Mouse (Mus musculus): Measurements from ENCODE around the gene Haao. TPM values are rescaled to one million over a fixed set of nuclear protein-coding genes. Genes with fewer than 3 reads are reported as not detected.

Gene Haao
- polyA plus RNA-seq, 1 experiment from 2014 or later, result 0.89 TPM

- Histone ChIP-seq H3K36me3 (no peaks in the 10 kb centered on the region), H3K9me3 (no peaks in the 10 kb centered on the region), H3K27ac (no peak overlapping the region), H3K4me1 (0 out of 2 replicates have a peak, but pooled peaks cover 5% of the 10 kb centered on the region), H3K9ac (no peak overlapping the region), H3K27me3 (no peaks in the 10 kb centered on the region), H3K4me2 (no peak overlapping the region), H3K4me3 (no peak overlapping the region)
- ATAC-seq (ENCODE audit: borderline replicate concordance, extremely low read depth, low FRiP score, low TSS enrichment), result no peak
- WGBS, result 71% methylated on average over 12 of the region's 12 CpGs
Measured at GRCm38 (mm10) chr17:83849081-83849675, 1.4 kb upstream of the Haao start.

DNA sequence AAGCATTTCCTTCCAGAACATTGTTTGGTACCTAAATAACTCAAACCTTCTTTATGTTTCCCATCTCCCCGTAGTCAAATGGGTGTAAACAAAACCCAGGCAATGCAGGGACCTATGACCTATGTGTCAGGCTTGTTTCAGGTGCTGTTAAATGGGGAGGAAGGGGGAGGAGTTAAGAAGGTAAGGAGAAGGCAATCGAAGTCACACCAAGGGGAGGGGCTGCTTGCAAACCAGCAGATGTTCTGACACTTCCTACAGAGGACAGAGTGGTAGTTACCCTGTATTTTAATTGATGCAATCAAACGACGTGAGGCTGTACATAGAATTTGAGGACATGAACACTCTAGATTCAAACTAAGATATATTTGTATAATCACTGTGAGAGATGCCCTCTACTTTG, 719 bp upstream of the Haao start:
- H3K9me3 ChIP-seq, result no peaks in the 10 kb centered on the region
- WGBS, result 31% methylated on average over 4 of the region's 4 CpGs
- no peak overlapping the region for H3K27ac ChIP-seq
- no peaks in the 10 kb centered on the region for H3K36me3 ChIP-seq
- H3K4me2 ChIP-seq, result no peak overlapping the region
- H3K4me3 ChIP-seq, result no peak overlapping the region
- ATAC-seq (ENCODE audit: borderline replicate concordance, extremely low read depth, low FRiP score, low TSS enrichment), result no peak
- no peaks in the 10 kb centered on the region for H3K27me3 ChIP-seq
- H3K4me1 ChIP-seq, result 0 out of 2 replicates have a peak, but pooled peaks cover 3% of the 10 kb centered on the region
- no peak overlapping the region for H3K9ac ChIP-seq

DNA sequence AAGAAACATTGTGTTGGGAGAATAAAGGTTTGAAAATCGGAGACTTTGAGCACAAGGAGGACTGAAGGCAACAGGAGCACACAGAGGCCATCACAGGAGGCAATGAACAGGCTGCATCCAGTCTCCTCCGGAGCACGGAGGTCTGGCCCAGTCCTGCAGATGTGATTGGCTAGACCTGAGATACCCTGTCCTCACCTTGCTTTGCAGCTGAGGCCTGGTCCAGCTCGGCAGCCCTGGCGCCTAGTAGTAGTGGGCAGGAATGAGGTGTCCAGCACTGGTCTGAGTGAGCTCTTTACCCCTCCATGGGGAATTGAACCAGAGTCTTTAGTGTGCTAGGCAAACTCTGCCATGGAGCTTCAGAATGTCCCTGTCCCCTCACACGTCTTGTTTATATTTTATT, 663 bp downstream of the Haao start:
- no peak for ATAC-seq (ENCODE audit: borderline replicate concordance, extremely low read depth, low FRiP score, low TSS enrichment)
- Histone ChIP-seq H3K4me2 (no peak overlapping the region), H3K4me3 (no peak overlapping the region), H3K27me3 (no peaks in the 10 kb centered on the region), H3K9me3 (no peaks in the 10 kb centered on the region), H3K36me3 (no peaks in the 10 kb centered on the region), H3K9ac (no peak overlapping the region), H3K4me1 (0 out of 2 replicates have a peak, but pooled peaks cover 3% of the 10 kb centered on the region), H3K27ac (no peak overlapping the region)
- WGBS, result 83% methylated on average over 6 of the region's 6 CpGs

DNA sequence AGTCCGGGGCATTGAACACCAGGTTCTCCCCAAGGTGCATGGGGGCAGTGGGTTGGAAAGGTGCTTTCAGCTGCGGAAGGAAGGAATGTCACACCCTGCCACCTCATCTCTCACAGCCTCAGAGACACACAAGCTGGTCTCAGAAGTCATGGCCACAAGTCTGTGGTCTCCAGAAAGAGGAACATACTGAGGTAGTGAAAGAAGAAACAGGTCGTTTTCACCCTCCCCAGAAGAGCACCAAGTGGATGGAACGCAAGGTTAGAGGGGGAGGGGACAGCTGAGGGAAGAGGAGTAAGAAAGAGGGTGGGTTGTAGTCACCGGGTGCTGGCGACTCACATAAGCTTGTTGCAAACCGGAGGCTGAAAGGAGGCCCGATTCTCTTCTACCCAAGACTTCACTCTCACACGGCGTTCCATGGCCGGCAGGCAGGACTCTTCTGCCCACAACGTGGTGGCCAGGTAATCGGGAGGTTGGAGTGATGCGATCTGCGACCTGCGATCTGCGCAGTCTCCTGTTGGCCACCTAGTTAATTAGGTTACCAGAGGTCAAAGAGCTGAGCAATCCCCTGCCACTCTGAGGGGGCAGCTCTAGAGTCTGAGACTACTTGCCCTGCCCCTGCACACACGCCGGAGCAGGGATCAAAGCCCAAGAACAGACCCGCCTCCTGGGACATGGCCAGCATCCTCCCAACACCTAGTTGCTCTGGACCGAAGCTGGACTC, 1.3 kb downstream of the Haao start:
- Histone ChIP-seq H3K4me3 (no peak overlapping the region), H3K9me3 (no peaks in the 10 kb centered on the region), H3K4me2 (no peak overlapping the region), H3K36me3 (no peaks in the 10 kb centered on the region), H3K9ac (no peak overlapping the region), H3K27ac (no peak overlapping the region), H3K27me3 (no peaks in the 10 kb centered on the region), H3K4me1 (0 out of 2 replicates have a peak, but pooled peaks cover 3% of the 10 kb centered on the region)
- ATAC-seq (ENCODE audit: borderline replicate concordance, extremely low read depth, low FRiP score, low TSS enrichment), result no peak
- 76% methylated on average over 21 of the region's 21 CpGs for WGBS

DNA sequence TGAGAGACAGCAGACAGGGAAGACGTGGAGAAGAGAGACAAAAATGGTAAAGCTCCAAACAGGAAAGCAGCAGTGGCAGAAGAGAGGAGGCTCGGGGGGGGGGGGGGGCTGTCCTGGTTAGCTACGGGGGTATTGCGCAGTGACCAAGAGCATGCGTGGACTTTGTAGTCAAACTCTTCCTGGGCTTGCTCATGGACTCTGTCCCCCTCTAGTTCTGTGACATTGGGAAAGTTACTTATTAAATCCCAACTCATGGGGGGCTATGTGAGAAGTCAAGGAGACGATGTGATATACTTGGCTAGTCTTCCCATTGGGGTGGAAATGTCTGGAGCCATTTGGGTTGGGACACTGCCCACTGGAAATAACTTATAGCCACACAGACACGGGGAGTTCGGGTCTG, 2.2 kb downstream of the Haao start:
- Histone ChIP-seq H3K9me3 (no peaks in the 10 kb centered on the region), H3K36me3 (no peaks in the 10 kb centered on the region), H3K27ac (no peak overlapping the region), H3K4me1 (0 out of 2 replicates have a peak, but pooled peaks cover 3% of the 10 kb centered on the region), H3K4me3 (no peak overlapping the region), H3K27me3 (no peaks in the 10 kb centered on the region), H3K4me2 (no peak overlapping the region), H3K9ac (no peak overlapping the region)
- WGBS, result 67% methylated on average over 8 of the region's 8 CpGs
- no peak for ATAC-seq (ENCODE audit: borderline replicate concordance, extremely low read depth, low FRiP score, low TSS enrichment)

DNA sequence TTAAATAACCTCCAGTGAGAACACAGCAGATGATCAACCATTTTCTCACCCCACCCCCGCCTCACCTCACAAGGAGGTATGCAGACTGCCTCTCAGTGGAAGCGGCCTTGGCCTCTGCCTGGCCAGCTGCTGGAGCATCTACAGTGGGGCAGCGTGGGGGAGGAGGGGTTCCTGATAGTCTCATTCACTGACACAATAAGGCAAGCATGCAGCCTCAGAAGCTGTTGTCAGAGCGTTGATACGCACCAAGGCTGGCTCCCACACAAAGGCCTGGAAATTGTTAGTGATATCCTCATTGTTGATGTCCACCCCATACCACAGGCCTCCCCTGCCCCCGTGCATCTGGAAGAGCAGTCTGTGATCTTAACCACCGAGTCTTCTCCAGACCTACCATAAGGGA, 4.0 kb downstream of the Haao start:
- Histone ChIP-seq H3K36me3 (no peaks in the 10 kb centered on the region), H3K9ac (no peak overlapping the region), H3K27ac (no peak overlapping the region), H3K4me1 (no peaks in the 10 kb centered on the region), H3K4me3 (no peak overlapping the region), H3K9me3 (no peaks in the 10 kb centered on the region), H3K27me3 (no peaks in the 10 kb centered on the region), H3K4me2 (no peak overlapping the region)
- 59% methylated on average over 7 of the region's 7 CpGs for WGBS
- no peak for ATAC-seq (ENCODE audit: borderline replicate concordance, extremely low read depth, low FRiP score, low TSS enrichment)

DNA sequence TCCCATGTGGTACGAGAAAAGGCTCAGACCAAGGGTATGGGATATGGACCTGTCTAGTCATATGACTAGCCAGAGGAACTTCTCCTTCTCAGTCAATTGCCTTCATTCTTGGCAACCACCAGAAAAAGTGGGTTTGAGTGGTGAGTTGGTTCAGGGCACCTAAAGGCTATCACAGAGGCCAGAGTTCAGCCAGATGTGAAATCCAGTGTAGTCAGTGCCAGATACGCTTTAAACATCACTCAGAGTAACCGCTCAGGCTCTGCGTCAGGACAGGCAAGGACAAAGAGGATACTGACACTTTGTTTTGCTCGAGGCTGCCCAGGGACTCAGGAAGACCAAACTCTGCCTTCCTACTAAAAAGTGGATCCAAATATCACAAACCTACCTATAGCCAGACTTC, 6.8 kb downstream of the Haao start:
- H3K27ac ChIP-seq, result no peak overlapping the region
- H3K9ac ChIP-seq, result no peak overlapping the region
- H3K4me1 ChIP-seq, result no peaks in the 10 kb centered on the region
- H3K9me3 ChIP-seq, result no peaks in the 10 kb centered on the region
- H3K4me3 ChIP-seq, result no peak overlapping the region
- ATAC-seq (ENCODE audit: borderline replicate concordance, extremely low read depth, low FRiP score, low TSS enrichment), result no peak
- H3K4me2 ChIP-seq, result no peak overlapping the region
- WGBS, result 69% methylated on average over 5 of the region's 5 CpGs
- no peaks in the 10 kb centered on the region for H3K27me3 ChIP-seq
- no peaks in the 10 kb centered on the region for H3K36me3 ChIP-seq

GRCm38 (mm10) chr17:83839132-83839531, 8.6 kb downstream of the Haao start:
- no peaks in the 10 kb centered on the region for H3K36me3 ChIP-seq
- ATAC-seq (ENCODE audit: borderline replicate concordance, extremely low read depth, low FRiP score, low TSS enrichment), result no peak
- H3K4me1 ChIP-seq, result peaks cover 12% of the 10 kb centered on the region; the same call in 1 of the 2 replicates
- 60% methylated on average over 9 of the region's 9 CpGs for whole genome bisulfite sequencing
- no peaks in the 10 kb centered on the region for H3K9me3 ChIP-seq
- H3K4me2 ChIP-seq, result no peak overlapping the region
- no peak overlapping the region for H3K27ac ChIP-seq
- H3K4me3 ChIP-seq, result no peak overlapping the region
- no peak overlapping the region for H3K9ac ChIP-seq
- H3K27me3 ChIP-seq, result no peaks in the 10 kb centered on the region

GRCm38 (mm10) chr17:83837659-83838190, 10.0 kb downstream of the Haao start:
- 65% methylated on average over 8 of the region's 8 CpGs for WGBS
- ATAC-seq (ENCODE audit: borderline replicate concordance, extremely low read depth, low FRiP score, low TSS enrichment), result no peak
- no peak overlapping the region for H3K27ac ChIP-seq
- H3K4me3 ChIP-seq, result no peak overlapping the region
- H3K36me3 ChIP-seq, result no peaks in the 10 kb centered on the region
- H3K4me2 ChIP-seq, result no peak overlapping the region
- no peak overlapping the region for H3K9ac ChIP-seq
- peaks cover 12% of the 10 kb centered on the region; the same call in 1 of the 2 replicates for H3K4me1 ChIP-seq
- H3K9me3 ChIP-seq, result no peaks in the 10 kb centered on the region
- no peaks in the 10 kb centered on the region for H3K27me3 ChIP-seq

- no peak overlapping the region for H3K27ac ChIP-seq
- WGBS, result 72% methylated on average over 3 of the region's 3 CpGs
Measured at GRCm38 (mm10) chr17:83836048-83836447, 11.7 kb downstream of the Haao start.

DNA sequence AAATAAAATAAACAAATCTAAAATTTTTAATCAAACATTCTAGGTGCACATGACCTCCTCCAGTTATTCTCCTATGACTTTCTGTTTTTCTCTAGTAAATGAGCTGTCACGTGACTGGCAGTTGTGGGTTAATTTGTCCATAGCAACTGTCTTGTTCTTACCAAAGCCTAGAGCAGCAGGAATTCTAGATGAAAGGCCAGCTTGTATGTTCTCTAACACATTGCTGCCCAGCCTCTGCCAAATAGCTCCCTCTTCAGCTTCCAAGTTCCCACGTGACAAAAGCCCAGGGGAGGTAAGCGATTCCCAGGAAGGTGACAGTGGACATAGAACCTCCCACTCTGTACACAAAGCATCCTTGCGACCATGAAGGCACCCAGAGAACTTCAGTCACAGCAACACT, 13.6 kb downstream of the Haao start:
- Histone ChIP-seq H3K9ac (no peak overlapping the region), H3K27ac (no peak overlapping the region), H3K27me3 (no peaks in the 10 kb centered on the region), H3K4me1 (peaks cover 12% of the 10 kb centered on the region; the same call in 1 of the 2 replicates), H3K4me2 (no peak overlapping the region), H3K36me3 (no peaks in the 10 kb centered on the region), H3K9me3 (no peaks in the 10 kb centered on the region), H3K4me3 (no peak overlapping the region)
- ATAC-seq (ENCODE audit: borderline replicate concordance, extremely low read depth, low FRiP score, low TSS enrichment), result no peak; the same call in 1 of the 2 replicates
- 13% methylated on average over 4 of the region's 4 CpGs for WGBS

More at GRCm38 (mm10) chr17:83836048-83836447, 11.7 kb downstream of the Haao start:
- H3K4me2 ChIP-seq, result no peak overlapping the region
- H3K9me3 ChIP-seq, result no peaks in the 10 kb centered on the region
- no peak overlapping the region for H3K4me3 ChIP-seq
- ATAC-seq (ENCODE audit: borderline replicate concordance, extremely low read depth, low FRiP score, low TSS enrichment), result no peak
- peaks cover 12% of the 10 kb centered on the region; the same call in 1 of the 2 replicates for H3K4me1 ChIP-seq
- H3K36me3 ChIP-seq, result no peaks in the 10 kb centered on the region
- no peaks in the 10 kb centered on the region for H3K27me3 ChIP-seq
- H3K9ac ChIP-seq, result no peak overlapping the region

GRCm38 (mm10) chr17:83830616-83831292, 17.0 kb downstream of the Haao start:
- WGBS, result 94% methylated on average over 4 of the region's 4 CpGs
- no peaks in the 10 kb centered on the region for H3K27me3 ChIP-seq
- no peaks in the 10 kb centered on the region for H3K36me3 ChIP-seq

More at GRCm38 (mm10) chr17:83830616-83831292, 17.0 kb downstream of the Haao start:
- H3K27ac ChIP-seq, result no peak overlapping the region
- H3K9ac ChIP-seq, result no peak overlapping the region
- H3K4me3 ChIP-seq, result no peak overlapping the region
- no peak for ATAC-seq (ENCODE audit: borderline replicate concordance, extremely low read depth, low FRiP score, low TSS enrichment)
- no peak overlapping the region for H3K4me2 ChIP-seq
- no peaks in the 10 kb centered on the region for H3K9me3 ChIP-seq
- H3K4me1 ChIP-seq, result peaks cover 12% of the 10 kb centered on the region; the same call in 1 of the 2 replicates

Data from lung, embryonic 15.5 days (tissue).